Mouse (Mus musculus) lung, postnatal 0 days (tissue): ENCODE measurements around the gene Fbxo46. TPM values are rescaled to one million over a fixed set of nuclear protein-coding genes. Genes with fewer than 3 reads are reported as not detected.

Source experiments
- ATAC-seq: fragments of 200-750 bp; cut with Nextera tagmentation; 2 replicates; pipeline ENCODE4 v1.8.0; 2017; ENCODE audit warnings: moderate library complexity
- DNase-seq: peaks from one replicate; pipeline ENCODE4 v3.0.0-alpha.2; 2016; ENCODE audit warnings: low spot score
- H3K27ac ChIP-seq: fragments of 300-500 bp; sonication (generic); 2 replicates; pipeline ENCODE4 v1.5.1; 2014; ENCODE audit warnings: antibody characterized with exemption, mild to moderate bottlenecking, low read length, mixed read lengths
- H3K27me3 ChIP-seq: fragments of 300-500 bp; sonication (generic); replicated peaks from 2 replicates; pipeline ENCODE4 v1.6.1; 2014; ENCODE audit warnings: low read length, mixed read lengths; ENCODE audit not compliant: insufficient read depth
- H3K36me3 ChIP-seq: fragments of 300-500 bp; sonication (generic); 2 replicates; pipeline ENCODE4 v1.6.1; 2014; ENCODE audit warnings: low read length, mixed read lengths; ENCODE audit not compliant: insufficient read depth
- H3K4me1 ChIP-seq: fragments of 300-500 bp; sonication (generic); 2 replicates; pipeline ENCODE4 v1.6.1; 2014; ENCODE audit warnings: antibody characterized with exemption, low read depth, low read length, mixed read lengths; ENCODE audit not compliant: insufficient read depth
- H3K4me2 ChIP-seq: fragments of 300-500 bp; sonication (generic); replicated peaks from 2 replicates; pipeline ENCODE4 v1.6.1; 2014; ENCODE audit warnings: low read depth, mild to moderate bottlenecking, low read length, moderate library complexity, mixed read lengths
- H3K4me3 ChIP-seq: fragments of 300-500 bp; sonication (generic); 2 replicates; pipeline ENCODE4 v1.5.1; 2014; ENCODE audit warnings: low read depth, low read length
- H3K9ac ChIP-seq: fragments of 300-500 bp; sonication (generic); replicated peaks from 2 replicates; pipeline ENCODE4 v1.6.1; 2014; ENCODE audit warnings: low read depth, mild to moderate bottlenecking
- H3K9me3 ChIP-seq: fragments of 300-500 bp; sonication (generic); 2 replicates; pipeline ENCODE4 v1.6.1; 2016; ENCODE audit warnings: low read length, mixed read lengths
- CTCF ChIP-seq: IDR thresholded peaks from 2 replicates; pipeline ENCODE4 v1.5.1; 2016; ENCODE audit warnings: antibody characterized with exemption, mild to moderate bottlenecking
- EP300 ChIP-seq: IDR thresholded peaks from 2 replicates; pipeline ENCODE4 v1.6.1; 2016; ENCODE audit warnings: antibody characterized with exemption, mild to moderate bottlenecking, control low read depth
- whole genome bisulfite sequencing: fragments of 180-500 bp; shearing (Covaris S2); extraction: QIAGEN DNeasy Blood & Tissue Kit; methylation state at CpG from one replicate; pipeline ENCODE4 v1.1.7; 2014; 5-methylcytosine and 5-hydroxymethylcytosine counted together
- polyA plus RNA-seq: library from polyadenylated mRNA; unstranded; fragments of >200 nt; fragmentation: Nextera tagmentation; extraction: Ambion mirVana; gene quantifications from 2 replicates; pipeline ENCODE4 v1.2.1, GENCODE M21; 2015

Fbxo46 gene
- polyA plus RNA-seq, 1 experiment from 2014 or later: 9.9 TPM

- TF ChIP-seq EP300 (no peak), CTCF (no peak)
- H3K9me3 ChIP-seq: no peaks in the 10 kb centered on the region
- peak overlapping the region; percentile 84 for H3K4me2 ChIP-seq
- H3K4me1 ChIP-seq: peaks cover 12% of the 10 kb centered on the region; the same call in 1 of the 2 replicates
- H3K27me3 ChIP-seq: no peaks in the 10 kb centered on the region
- WGBS: under 1% methylated on average over 21 of the region's 22 CpGs
- H3K4me3 ChIP-seq: peak overlapping the region; percentile 83
- peak overlapping the region; percentile 88 for H3K27ac ChIP-seq
- DNase-seq: no peak
- H3K36me3 ChIP-seq: peaks cover 15% of the 10 kb centered on the region; the same call in 1 of the 2 replicates
- peak overlapping the region; percentile 87 for H3K9ac ChIP-seq
- no peak; the same call in 1 of the 2 replicates for ATAC-seq
Measured at GRCm38 (mm10) chr7:19076586-19076991, 43.1 kb upstream of the Fbxo46 start.

GRCm38 (mm10) chr7:19077761-19078160, 41.9 kb upstream of the Fbxo46 start:
- H3K36me3 ChIP-seq: peaks cover 22% of the 10 kb centered on the region; the same call in 1 of the 2 replicates
- no peak overlapping the region for H3K27ac ChIP-seq
- 0 out of 2 replicates have a peak overlapping the region, but pooled peaks have one; percentile 11 for H3K4me2 ChIP-seq
- no peak for TF ChIP-seq CTCF
- no peak for TF ChIP-seq EP300
- H3K4me1 ChIP-seq: peaks cover 13% of the 10 kb centered on the region; the same call in 1 of the 2 replicates
- DNase-seq (no peak), ATAC-seq (no peak)
- no peak overlapping the region for H3K4me3 ChIP-seq
- H3K27me3 ChIP-seq: no peaks in the 10 kb centered on the region
- no peak overlapping the region for H3K9ac ChIP-seq
- 46% methylated on average over 14 of the region's 14 CpGs for WGBS
- no peaks in the 10 kb centered on the region for H3K9me3 ChIP-seq

GRCm38 (mm10) chr7:19078732-19079131, 40.9 kb upstream of the Fbxo46 start:
- H3K4me3 ChIP-seq: no peak overlapping the region
- H3K4me1 ChIP-seq: peaks cover 17% of the 10 kb centered on the region; the same call in 1 of the 2 replicates
- no peaks in the 10 kb centered on the region for H3K27me3 ChIP-seq
- ATAC-seq: no peak
- H3K9ac ChIP-seq: no peak overlapping the region
- H3K9me3 ChIP-seq: no peaks in the 10 kb centered on the region
- 68% methylated on average over 3 of the region's 3 CpGs for WGBS
- H3K36me3 ChIP-seq: peaks cover 22% of the 10 kb centered on the region; the same call in 1 of the 2 replicates
- TF ChIP-seq CTCF: no peak
- no peak for TF ChIP-seq EP300
- no peak overlapping the region for H3K27ac ChIP-seq
- DNase-seq: no peak
- H3K4me2 ChIP-seq: no peak overlapping the region

- 82% methylated on average over 19 of the region's 19 CpGs for WGBS
- H3K4me1 ChIP-seq: peaks cover 20% of the 10 kb centered on the region; the same call in 1 of the 2 replicates
- ATAC-seq: no peak
Measured at GRCm38 (mm10) chr7:19080451-19080950, 39.2 kb upstream of the Fbxo46 start.

GRCm38 (mm10) chr7:19082171-19082570, 37.5 kb upstream of the Fbxo46 start:
- no peak for TF ChIP-seq CTCF
- no peak overlapping the region for H3K4me2 ChIP-seq
- no peak for DNase-seq
- peaks cover 21% of the 10 kb centered on the region for H3K4me1 ChIP-seq
- H3K9me3 ChIP-seq: no peaks in the 10 kb centered on the region
- H3K4me3 ChIP-seq: no peak overlapping the region
- H3K9ac ChIP-seq: no peak overlapping the region
- no peak for ATAC-seq
- H3K27ac ChIP-seq: 0 out of 2 replicates have a peak overlapping the region, but pooled peaks have one; percentile 27
- WGBS: 87% methylated on average over 4 of the region's 4 CpGs
- no peaks in the 10 kb centered on the region for H3K27me3 ChIP-seq
- peaks cover 22% of the 10 kb centered on the region; the same call in 1 of the 2 replicates for H3K36me3 ChIP-seq

More at GRCm38 (mm10) chr7:19080451-19080950, 39.2 kb upstream of the Fbxo46 start:
- Histone ChIP-seq H3K9me3 (no peaks in the 10 kb centered on the region), H3K27me3 (no peaks in the 10 kb centered on the region), H3K4me3 (no peak overlapping the region), H3K36me3 (peaks cover 22% of the 10 kb centered on the region; the same call in 1 of the 2 replicates), H3K4me2 (no peak overlapping the region), H3K27ac (no peak overlapping the region), H3K9ac (no peak overlapping the region)
- TF ChIP-seq EP300 (no peak), CTCF (no peak)
- DNase-seq: no peak

- TF ChIP-seq CTCF (no peak), EP300 (no peak)
- no peaks in the 10 kb centered on the region for H3K27me3 ChIP-seq
- 34% methylated on average over 6 of the region's 6 CpGs for WGBS
- no peak overlapping the region for H3K9ac ChIP-seq
- H3K36me3 ChIP-seq: peaks cover 22% of the 10 kb centered on the region; the same call in 1 of the 2 replicates
- peak; percentile 57 for DNase-seq
- no peaks in the 10 kb centered on the region for H3K9me3 ChIP-seq
- peak overlapping the region; percentile 66; the same call in 1 of the 2 replicates for H3K27ac ChIP-seq
- peaks cover 19% of the 10 kb centered on the region for H3K4me1 ChIP-seq
- ATAC-seq: peak; percentile 40
- H3K4me3 ChIP-seq: no peak overlapping the region
- H3K4me2 ChIP-seq: peak overlapping the region; percentile 54; the same call in 1 of the 2 replicates
Measured at GRCm38 (mm10) chr7:19083096-19083495, 36.6 kb upstream of the Fbxo46 start.
